Mouse (Mus musculus) liver, adult 2 months (tissue): ENCODE measurements around the gene Cactin. TPM values are rescaled to one million over a fixed set of nuclear protein-coding genes. Genes with fewer than 3 reads are reported as not detected.

Experiments used
- DNase-seq: peaks from one replicate; pipeline ENCODE4 v3.0.0-alpha.2; 2011; ENCODE audit warnings: low read depth, low spot score; ENCODE audit errors: extremely low read depth
- H3K27ac ChIP-seq: fragments of 200-500 bp; replicated peaks from 2 replicates; pipeline ENCODE4 v1.5.1; 2012; ENCODE audit warnings: low read depth, mild to moderate bottlenecking, control low read depth, inconsistent platforms, low read length; ENCODE audit not compliant: insufficient read depth
- H3K27me3 ChIP-seq: fragments of 200-500 bp; 2 replicates; pipeline ENCODE4 v1.6.1; 2012; ENCODE audit warnings: mild to moderate bottlenecking, moderate library complexity, low read length, inconsistent platforms; ENCODE audit not compliant: control insufficient read depth, insufficient read depth
- H3K36me3 ChIP-seq: fragments of 200-500 bp; 2 replicates; pipeline ENCODE4 v1.6.1; 2012; ENCODE audit warnings: low read length, inconsistent platforms; ENCODE audit not compliant: control insufficient read depth, insufficient read depth
- H3K4me1 ChIP-seq: fragments of 200-500 bp; 2 replicates; pipeline ENCODE4 v1.6.1; 2011; ENCODE audit warnings: low read length; ENCODE audit not compliant: control insufficient read depth, insufficient read depth
- H3K4me3 ChIP-seq: fragments of 200-500 bp; 2 replicates; pipeline ENCODE4 v1.5.1; 2011; ENCODE audit warnings: low read depth, mild to moderate bottlenecking, control low read depth, low read length, moderate library complexity; ENCODE audit not compliant: insufficient read depth
- H3K79me2 ChIP-seq: fragments of 200-500 bp; 2 replicates; pipeline ENCODE4 v1.6.1; 2012; ENCODE audit warnings: inconsistent platforms, mild to moderate bottlenecking, low read length, moderate library complexity; ENCODE audit not compliant: control insufficient read depth, insufficient read depth
- H3K9ac ChIP-seq: fragments of 200-500 bp; 2 replicates; pipeline ENCODE4 v1.6.1; 2012; ENCODE audit warnings: low read depth, mild to moderate bottlenecking, control low read depth, inconsistent platforms, low read length
- CTCF ChIP-seq: fragments of 200-500 bp; IDR thresholded peaks from 2 replicates; pipeline ENCODE4 v1.5.1; 2011; ENCODE audit warnings: low read depth, low read length, control low read depth
- POLR2A ChIP-seq: fragments of 200-500 bp; IDR thresholded peaks from 2 replicates; pipeline ENCODE4 v1.6.1; 2011; ENCODE audit warnings: low read length, control low read depth; ENCODE audit not compliant: insufficient read depth; ENCODE audit errors: extremely low read depth
- WGBS: fragments of 180-500 bp; shearing (Covaris S2); methylation state at CpG from one replicate; pipeline ENCODE4 v1.1.7; 2018; 5-methylcytosine and 5-hydroxymethylcytosine counted together
- polyA plus RNA-seq: library from polyadenylated mRNA; depleted of rRNA; stranded (reverse); fragments of >200 nt; gene quantifications from 2 replicates; pipeline ENCODE4 v1.2.3, GENCODE M21; 2012
- total RNA-seq: library from RNA; depleted of rRNA; stranded (reverse); fragments of >200 nt; gene quantifications from 2 replicates; pipeline ENCODE4 v1.2.3, GENCODE M21; 2014

Cactin gene
- total and polyA plus RNA-seq, 2 experiments: 5.0 to 14.1 TPM

DNA sequence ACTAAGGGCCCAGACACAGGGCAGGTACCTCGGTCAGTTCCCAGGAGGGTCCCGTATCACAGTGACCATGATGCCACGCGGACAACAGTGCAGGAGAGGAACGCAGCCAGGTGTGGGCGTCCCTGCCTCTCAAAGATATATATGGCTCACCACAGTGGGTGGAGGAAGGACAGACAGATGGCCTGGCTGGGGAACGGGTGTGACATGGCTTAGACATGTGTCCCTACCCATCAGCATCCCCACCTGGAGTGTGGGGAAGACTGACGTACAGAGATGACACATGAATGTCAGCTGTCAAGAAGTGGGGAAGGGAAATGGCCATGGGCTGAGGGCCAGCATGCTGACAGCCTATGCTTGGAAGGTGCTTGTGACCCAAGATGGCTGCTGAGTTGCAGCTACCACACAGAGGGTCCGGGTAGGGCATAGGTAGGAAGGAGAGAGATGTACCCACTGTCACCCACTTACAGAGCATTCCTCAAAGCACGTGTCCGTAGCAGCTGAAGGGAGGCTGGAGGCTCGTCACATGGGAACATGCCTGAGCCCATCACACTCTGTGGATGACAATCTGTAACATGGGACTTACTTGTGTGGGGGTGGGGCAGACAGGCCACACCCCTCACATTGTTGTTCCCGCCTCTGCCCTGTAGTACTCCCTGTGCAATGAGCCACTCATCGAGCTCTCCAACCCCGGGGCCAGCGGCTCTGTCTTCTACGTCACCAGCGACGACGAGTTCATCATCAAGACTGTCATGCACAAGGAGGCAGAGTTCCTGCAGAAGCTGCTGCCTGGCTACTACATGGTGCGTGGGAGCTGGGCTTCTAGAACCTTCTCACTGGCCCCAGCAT is 13.8 kb upstream of the Cactin start:
- Histone ChIP-seq H3K4me1 (peaks cover 8% of the 10 kb centered on the region), H3K27ac (no peak overlapping the region), H3K9ac (no peak overlapping the region), H3K79me2 (peaks cover 29% of the 10 kb centered on the region), H3K27me3 (no peaks in the 10 kb centered on the region), H3K4me3 (no peak overlapping the region), H3K36me3 (no peaks in the 10 kb centered on the region)
- WGBS: 92% methylated on average over 21 of the region's 21 CpGs
- TF ChIP-seq CTCF (no peak), POLR2A (no peak)
- no peak for DNase-seq

DNA sequence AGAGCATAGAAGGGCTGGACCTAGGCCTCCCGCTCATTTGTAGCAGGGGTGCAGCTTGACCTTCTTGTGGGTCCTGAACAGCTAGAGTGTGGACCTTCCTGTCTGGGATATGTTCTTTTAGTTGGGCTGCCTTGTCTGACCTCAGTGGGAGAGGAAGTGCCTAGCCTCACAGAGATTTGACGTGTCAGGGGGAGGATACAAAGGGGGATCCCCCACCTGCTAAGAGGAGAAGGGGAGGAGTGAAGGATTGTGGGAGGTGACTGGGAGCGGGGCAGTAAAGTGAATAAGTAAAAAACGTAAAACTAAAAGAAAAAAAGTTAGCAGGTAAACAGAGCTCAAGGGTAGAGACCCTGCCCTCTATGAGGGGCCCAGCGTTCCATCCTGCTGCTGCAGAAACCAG is 11.3 kb upstream of the Cactin start:
- no peak overlapping the region for H3K4me3 ChIP-seq
- H3K4me1 ChIP-seq: no peaks in the 10 kb centered on the region
- WGBS: 82% methylated on average over 5 of the region's 5 CpGs
- no peak overlapping the region for H3K9ac ChIP-seq
- H3K36me3 ChIP-seq: no peaks in the 10 kb centered on the region
- TF ChIP-seq CTCF (no peak), POLR2A (no peak)
- H3K79me2 ChIP-seq: peaks cover 11% of the 10 kb centered on the region
- DNase-seq: no peak
- no peaks in the 10 kb centered on the region for H3K27me3 ChIP-seq
- H3K27ac ChIP-seq: no peak overlapping the region

DNA sequence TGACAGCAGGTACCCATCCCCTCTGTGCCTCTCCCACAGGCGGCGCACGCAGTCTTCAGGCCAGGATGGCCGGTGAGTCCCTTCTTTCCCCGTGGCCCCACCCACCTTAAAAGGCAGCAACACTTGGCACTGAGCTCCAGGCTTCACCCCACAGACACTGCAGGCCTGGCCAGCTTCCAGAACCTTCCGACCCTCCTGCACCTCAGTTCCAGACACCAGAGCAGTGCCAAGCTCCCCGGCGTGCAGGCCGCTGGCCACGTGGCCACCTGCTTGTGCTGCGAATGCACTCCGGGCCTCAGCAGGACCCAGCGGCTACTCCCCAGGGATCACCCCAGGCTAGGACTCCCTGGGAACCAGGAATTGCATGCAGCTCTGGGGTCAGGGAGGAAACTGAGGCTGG is 7.3 kb upstream of the Cactin start:
- Histone ChIP-seq H3K27me3 (no peaks in the 10 kb centered on the region), H3K27ac (no peak overlapping the region), H3K4me1 (peaks cover 4% of the 10 kb centered on the region), H3K4me3 (no peak overlapping the region), H3K9ac (no peak overlapping the region), H3K36me3 (no peaks in the 10 kb centered on the region), H3K79me2 (no peaks in the 10 kb centered on the region)
- WGBS: 92% methylated on average over 13 of the region's 13 CpGs
- TF ChIP-seq CTCF (no peak), POLR2A (no peak)
- no peak for DNase-seq

DNA sequence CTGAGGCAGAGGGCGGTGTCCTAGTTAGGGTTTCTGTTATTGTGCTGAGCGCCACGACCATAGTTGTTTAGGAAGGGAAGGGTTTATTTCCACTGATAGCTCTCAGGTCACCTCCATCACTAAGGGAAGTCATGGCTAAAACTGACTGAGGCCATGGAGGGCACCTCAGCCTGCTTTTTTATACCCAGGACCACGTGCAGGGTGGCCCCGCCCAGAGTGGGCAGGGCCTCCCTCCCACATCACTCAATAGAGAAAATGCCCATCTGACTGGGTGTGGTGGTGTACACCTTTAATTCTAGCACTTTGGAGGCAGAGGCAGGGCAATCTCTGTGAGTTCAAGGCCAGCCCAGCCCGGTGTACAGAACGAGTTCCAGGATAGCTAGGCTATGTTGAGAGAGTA is 6.7 kb upstream of the Cactin start:
- peaks cover 11% of the 10 kb centered on the region for H3K4me1 ChIP-seq
- no peak for TF ChIP-seq CTCF
- TF ChIP-seq POLR2A: no peak
- H3K4me3 ChIP-seq: no peak overlapping the region
- H3K27ac ChIP-seq: no peak overlapping the region
- no peaks in the 10 kb centered on the region for H3K36me3 ChIP-seq
- 72% methylated on average over 7 of the region's 7 CpGs for WGBS
- H3K79me2 ChIP-seq: no peaks in the 10 kb centered on the region
- no peak for DNase-seq
- no peaks in the 10 kb centered on the region for H3K27me3 ChIP-seq
- no peak overlapping the region for H3K9ac ChIP-seq

DNA sequence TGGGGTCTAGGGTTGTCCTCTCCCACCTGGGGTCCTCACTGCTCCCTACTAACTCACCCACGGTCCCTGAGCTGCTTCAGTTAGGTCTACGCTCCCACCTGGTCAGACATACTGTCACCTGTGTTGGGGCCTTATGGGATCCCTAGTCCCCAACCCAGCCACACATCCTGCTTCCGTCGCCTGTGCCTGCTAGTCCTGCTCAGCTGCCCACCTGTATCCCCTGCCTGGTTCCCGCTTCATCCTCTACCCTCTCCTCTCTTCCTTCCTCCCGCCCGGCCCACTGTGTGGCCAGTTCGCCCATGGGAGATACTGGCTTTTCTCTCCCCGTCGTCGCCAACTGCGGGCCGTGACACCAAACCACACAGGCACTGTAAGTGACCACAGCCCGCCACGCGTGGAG is 5.3 kb upstream of the Cactin start:
- 93% methylated on average over 16 of the region's 16 CpGs for WGBS
- Histone ChIP-seq H3K79me2 (no peaks in the 10 kb centered on the region), H3K4me1 (peaks cover 16% of the 10 kb centered on the region), H3K9ac (no peak overlapping the region), H3K27ac (no peak overlapping the region), H3K36me3 (no peaks in the 10 kb centered on the region), H3K4me3 (no peak overlapping the region), H3K27me3 (no peaks in the 10 kb centered on the region)
- no peak for DNase-seq
- TF ChIP-seq CTCF: no peak

DNA sequence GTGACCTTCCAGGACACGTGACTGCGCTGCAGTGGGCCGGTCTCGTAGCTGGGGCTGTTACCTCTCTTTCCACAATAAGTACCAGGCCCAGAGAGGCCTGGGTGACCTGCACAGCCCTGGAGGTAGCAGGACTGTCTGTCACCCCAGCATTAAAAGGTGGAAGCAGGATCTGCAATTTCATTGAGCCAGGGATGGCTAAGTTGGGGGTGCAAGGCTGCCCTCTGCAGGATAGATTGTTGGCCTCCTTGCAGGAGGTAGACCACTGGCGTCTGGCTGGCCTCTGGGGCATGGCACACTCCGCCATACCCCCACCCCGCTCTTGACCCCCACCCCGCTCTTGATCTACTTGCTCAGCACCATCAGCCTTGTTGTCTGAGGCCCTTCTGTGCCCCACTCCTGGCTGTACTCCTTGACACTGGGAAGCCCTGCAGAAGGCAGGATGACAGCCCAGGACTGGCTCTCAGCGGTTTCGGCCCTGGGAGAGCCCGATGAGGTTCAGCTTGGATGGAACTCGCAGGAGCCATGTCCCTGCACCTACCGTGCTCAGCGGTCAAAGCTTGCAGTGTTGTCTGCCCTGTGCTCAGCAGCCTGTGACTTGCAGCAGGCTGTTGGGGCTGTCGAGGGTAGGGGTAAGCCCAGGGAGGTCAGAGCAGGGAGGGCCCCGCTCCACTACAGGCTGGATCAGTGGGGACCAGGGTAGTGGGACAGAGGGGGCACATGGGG is 4.4 kb upstream of the Cactin start:
- H3K27ac ChIP-seq: no peak overlapping the region
- H3K9ac ChIP-seq: no peak overlapping the region
- TF ChIP-seq CTCF (peak; percentile 53), POLR2A (no peak)
- no peak overlapping the region for H3K4me3 ChIP-seq
- H3K27me3 ChIP-seq: no peaks in the 10 kb centered on the region
- H3K79me2 ChIP-seq: peaks cover 4% of the 10 kb centered on the region; the same call in 1 of the 2 replicates
- peaks cover 16% of the 10 kb centered on the region for H3K4me1 ChIP-seq
- H3K36me3 ChIP-seq: no peaks in the 10 kb centered on the region
- 82% methylated on average over 16 of the region's 16 CpGs for WGBS
- no peak for DNase-seq
